Mouse (Mus musculus) cerebellum, adult 2 months (tissue): ENCODE measurements around the gene Fam83b. TPM values are rescaled to one million over a fixed set of nuclear protein-coding genes. Genes with fewer than 3 reads are reported as not detected.

Source experiments
- DNase-seq, 2 experiments: peaks; one replicate each; pipeline ENCODE4 v3.0.0; 2021
- H3K27ac ChIP-seq: fragments of 200-500 bp; 2 replicates; pipeline ENCODE4 v1.5.1; 2012; ENCODE audit warnings: low read length, control low read depth, inconsistent platforms; ENCODE audit not compliant: insufficient read depth
- H3K27me3 ChIP-seq: fragments of 200-500 bp; 2 replicates; pipeline ENCODE4 v1.6.1; 2012; ENCODE audit warnings: inconsistent platforms, mild to moderate bottlenecking, low read length, moderate library complexity; ENCODE audit not compliant: control insufficient read depth, insufficient read depth
- H3K4me1 ChIP-seq: fragments of 200-500 bp; 2 replicates; pipeline ENCODE4 v1.6.1; 2011; ENCODE audit warnings: low read length; ENCODE audit not compliant: control insufficient read depth, insufficient read depth
- H3K4me3 ChIP-seq: fragments of 200-500 bp; replicated peaks from 2 replicates; pipeline ENCODE3; 2011; ENCODE audit warnings: mild to moderate bottlenecking, low read depth, low read length, control low read depth; ENCODE audit not compliant: insufficient read depth
- CTCF ChIP-seq: fragments of 200-500 bp; IDR thresholded peaks from 2 replicates; pipeline ENCODE4 v1.5.1; 2011; ENCODE audit warnings: low read depth, mild to moderate bottlenecking, control low read depth, low read length, moderate library complexity, borderline replicate concordance; ENCODE audit not compliant: insufficient read depth
- POLR2A ChIP-seq: fragments of 200-500 bp; IDR thresholded peaks from 2 replicates; pipeline ENCODE4 v1.6.1; 2011; ENCODE audit warnings: low read length, control low read depth, borderline replicate concordance; ENCODE audit not compliant: insufficient read depth
- WGBS: fragments of 180-500 bp; shearing (Covaris S2); methylation state at CpG from one replicate; pipeline ENCODE4 v1.1.7; 2018; 5-methylcytosine and 5-hydroxymethylcytosine counted together
- polyA plus RNA-seq: library from polyadenylated mRNA; depleted of rRNA; stranded (reverse); fragments of >200 nt; gene quantifications from 2 replicates; pipeline ENCODE4 v1.2.3, GENCODE M21; 2012; rRNA removed

Fam83b gene
- polyA plus RNA-seq, 1 experiment, result 0.03 TPM

- no peak for TF ChIP-seq POLR2A
- Histone ChIP-seq H3K27ac (no peak overlapping the region), H3K4me1 (no peaks in the 10 kb centered on the region), H3K27me3 (no peaks in the 10 kb centered on the region), H3K4me3 (no peak overlapping the region)
- 91% methylated on average over 3 of the region's 3 CpGs for WGBS
- DNase-seq, result no peak
Observed at GRCm38 (mm10) chr9:76521640-76522039, 45.3 kb downstream of the Fam83b start.

GRCm38 (mm10) chr9:76518665-76519064, 48.3 kb downstream of the Fam83b start:
- Histone ChIP-seq H3K27me3 (no peaks in the 10 kb centered on the region), H3K4me1 (no peaks in the 10 kb centered on the region), H3K27ac (no peak overlapping the region), H3K4me3 (no peak overlapping the region)
- WGBS, result 73% methylated on average over 1 of the region's 1 CpGs
- DNase-seq, result no peak
- TF ChIP-seq POLR2A, result no peak
- no peak for TF ChIP-seq CTCF

GRCm38 (mm10) chr9:76505650-76506049, 61.3 kb downstream of the Fam83b start:
- Histone ChIP-seq H3K27ac (no peak overlapping the region), H3K4me3 (no peak overlapping the region), H3K4me1 (no peaks in the 10 kb centered on the region), H3K27me3 (no peaks in the 10 kb centered on the region)
- DNase-seq, result no peak
- TF ChIP-seq POLR2A, result no peak
- TF ChIP-seq CTCF, result no peak

DNA sequence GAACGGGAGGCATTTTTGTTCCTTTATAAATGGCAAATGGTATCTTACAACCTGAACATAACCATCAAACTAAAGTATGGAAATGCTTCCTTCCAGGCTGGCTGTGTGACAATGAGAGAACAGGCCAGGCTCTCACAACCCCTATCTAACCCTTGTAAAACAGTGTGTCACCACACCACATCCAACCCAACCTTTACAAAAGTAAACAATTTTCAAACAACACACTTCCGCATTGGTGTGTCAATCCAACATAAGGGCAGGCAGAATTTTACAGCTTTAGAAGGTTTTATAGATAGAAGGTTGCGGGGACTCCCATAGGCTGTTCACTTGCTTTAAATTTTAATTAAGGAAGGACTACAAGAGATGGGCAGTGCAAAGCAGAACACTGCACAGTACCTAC, 77.2 kb downstream of the Fam83b start:
- Histone ChIP-seq H3K4me3 (no peak overlapping the region), H3K27ac (no peak overlapping the region), H3K27me3 (no peaks in the 10 kb centered on the region), H3K4me1 (no peaks in the 10 kb centered on the region)
- TF ChIP-seq CTCF, result no peak
- TF ChIP-seq POLR2A, result no peak
- DNase-seq, result no peak
- 95% methylated on average over 3 of the region's 3 CpGs for WGBS

GRCm38 (mm10) chr9:76480088-76480487, 86.8 kb downstream of the Fam83b start:
- no peak for DNase-seq
- H3K4me1 ChIP-seq, result no peaks in the 10 kb centered on the region
- TF ChIP-seq CTCF, result no peak
- no peak for TF ChIP-seq POLR2A
- H3K27ac ChIP-seq, result no peak overlapping the region
- no peak overlapping the region for H3K4me3 ChIP-seq
- no peaks in the 10 kb centered on the region for H3K27me3 ChIP-seq
- 92% methylated on average over 3 of the region's 3 CpGs for WGBS

DNA sequence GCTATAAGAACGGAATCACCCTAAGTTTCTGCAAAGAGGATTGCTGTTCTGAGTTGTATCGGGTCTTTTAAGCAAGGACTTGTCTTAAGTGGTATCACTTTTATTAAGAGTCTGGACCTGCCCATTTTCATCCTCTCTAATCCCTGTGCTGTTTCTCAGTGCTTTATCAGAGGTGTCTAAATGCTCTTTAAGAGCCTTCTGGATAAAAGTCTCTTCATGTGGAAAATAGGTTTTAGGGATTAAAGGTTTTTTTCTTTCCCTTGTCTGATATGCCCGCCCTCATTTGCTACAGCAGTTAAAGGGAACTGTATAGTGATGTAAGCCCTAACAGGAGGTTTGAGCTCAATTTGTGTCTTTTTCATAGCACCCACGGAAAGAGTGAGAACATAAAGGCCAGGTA, 97.4 kb downstream of the Fam83b start:
- 76% methylated on average over 4 of the region's 4 CpGs for WGBS
- TF ChIP-seq POLR2A (no peak), CTCF (no peak)

DNA sequence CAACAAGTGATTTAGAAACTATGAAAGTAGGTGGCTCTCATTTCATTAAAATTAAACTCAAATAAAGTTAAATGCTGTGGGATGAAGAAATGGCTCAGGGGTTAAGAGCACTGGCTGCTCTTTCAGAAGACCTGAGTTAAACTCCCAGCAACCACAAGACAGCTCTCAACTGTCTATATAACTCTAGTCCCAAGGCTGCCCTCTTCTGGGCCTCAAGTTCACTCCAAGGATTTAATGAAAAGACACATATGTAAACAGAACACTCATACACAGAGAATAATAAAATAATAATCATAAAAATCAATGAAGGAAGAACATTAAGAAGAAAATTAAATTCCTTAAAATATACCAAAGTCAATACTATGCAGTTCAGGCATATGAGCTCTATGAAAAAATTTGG, 105.4 kb downstream of the Fam83b start:
- no peak for DNase-seq
- H3K27me3 ChIP-seq, result no peaks in the 10 kb centered on the region
- no peaks in the 10 kb centered on the region for H3K4me1 ChIP-seq
- TF ChIP-seq CTCF (no peak), POLR2A (no peak)
- H3K4me3 ChIP-seq, result no peak overlapping the region
- no peak overlapping the region for H3K27ac ChIP-seq

More for the DNA sequence above, 97.4 kb downstream of the Fam83b start:
- Histone ChIP-seq H3K27ac (no peak overlapping the region), H3K4me3 (no peak overlapping the region), H3K4me1 (no peaks in the 10 kb centered on the region), H3K27me3 (no peaks in the 10 kb centered on the region)
- DNase-seq, result no peak

- Histone ChIP-seq H3K4me3 (no peak overlapping the region), H3K27ac (no peak overlapping the region), H3K27me3 (no peaks in the 10 kb centered on the region), H3K4me1 (no peaks in the 10 kb centered on the region)
- no peak for DNase-seq
- WGBS, result 90% methylated on average over 3 of the region's 3 CpGs
- TF ChIP-seq CTCF (no peak), POLR2A (no peak)
Observed at GRCm38 (mm10) chr9:76455703-76456102, 111.2 kb downstream of the Fam83b start.

Other genes with a start within 250 kb of the Fam83b start
- 1.6 and 2.5 TPM in 2 replicates for gene Hcrtr2, start 243.3 kb downstream of the Fam83b start, polyA plus RNA-seq